Mouse (Mus musculus) activated CD4-positive, CD25-positive, alpha-beta regulatory T cell, adult 4 months (primary cell): Measurements from ENCODE around the gene Nop16. TPM values are rescaled to one million over a fixed set of nuclear protein-coding genes. Genes with fewer than 3 reads are reported as not detected.

ENCODE experiments used
- ATAC-seq: one replicate; pipeline ENCODE4 v1.8.0; 2017
- polyA plus RNA-seq, 2 experiments: library from polyadenylated mRNA; unstranded; fragments of 100-300 nt; shearing (Covaris generic); gene quantifications; one replicate each; pipeline ENCODE4 v1.2.1; 2017

Gene Nop16
- polyA plus RNA-seq, 2 experiments from 2014 or later: 64.0 to 66.2 TPM

DNA sequence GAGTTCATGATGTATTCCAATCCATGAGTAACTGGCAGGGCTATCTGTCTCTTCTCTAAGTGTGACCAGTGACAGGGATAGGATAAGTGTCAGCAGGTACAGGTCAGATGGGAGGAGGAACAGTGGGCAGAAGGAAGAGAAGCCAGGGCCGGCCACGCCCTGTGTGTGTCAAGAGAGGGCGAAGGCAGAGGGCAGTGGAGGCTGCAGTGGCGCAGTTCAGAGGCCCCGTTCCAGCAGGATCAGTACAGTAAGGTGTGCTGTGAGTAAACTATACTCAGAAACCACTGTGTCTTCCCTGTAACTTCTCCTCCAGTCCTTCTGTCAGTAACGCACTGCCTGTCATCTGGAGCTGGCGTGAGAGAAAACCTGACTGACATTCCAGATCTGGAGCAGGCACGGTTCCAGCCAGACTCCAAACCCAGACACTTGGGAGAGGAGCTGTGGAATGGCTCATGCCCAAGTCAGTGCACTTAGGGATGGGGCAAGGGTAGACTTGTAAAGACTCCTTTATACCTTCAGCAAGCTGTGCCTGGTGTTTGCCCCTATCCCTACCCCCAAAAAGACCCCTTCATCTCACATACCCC lies 6.3 kb upstream of the Nop16 start:
- ATAC-seq: no peak

DNA sequence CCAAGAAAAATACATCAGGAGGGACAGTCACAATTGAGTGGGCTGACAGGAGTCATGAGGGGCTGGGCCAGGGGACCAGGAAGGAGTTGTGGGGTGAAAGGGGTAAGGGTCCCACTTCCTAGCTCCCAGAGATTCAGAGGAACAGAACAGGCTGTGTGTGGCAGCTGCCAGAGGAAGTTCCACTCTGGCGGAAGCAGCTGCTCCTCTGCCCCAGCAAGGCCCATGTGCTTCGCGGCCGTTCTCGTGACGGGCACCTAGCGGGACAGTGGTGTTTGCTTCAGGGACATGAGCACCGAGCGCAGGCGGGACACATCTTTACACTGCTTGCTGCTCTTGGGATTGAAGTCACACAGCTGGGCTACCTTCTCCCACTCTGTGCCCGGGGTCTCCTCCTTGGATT lies 3.7 kb upstream of the Nop16 start:
- no peak for ATAC-seq

DNA sequence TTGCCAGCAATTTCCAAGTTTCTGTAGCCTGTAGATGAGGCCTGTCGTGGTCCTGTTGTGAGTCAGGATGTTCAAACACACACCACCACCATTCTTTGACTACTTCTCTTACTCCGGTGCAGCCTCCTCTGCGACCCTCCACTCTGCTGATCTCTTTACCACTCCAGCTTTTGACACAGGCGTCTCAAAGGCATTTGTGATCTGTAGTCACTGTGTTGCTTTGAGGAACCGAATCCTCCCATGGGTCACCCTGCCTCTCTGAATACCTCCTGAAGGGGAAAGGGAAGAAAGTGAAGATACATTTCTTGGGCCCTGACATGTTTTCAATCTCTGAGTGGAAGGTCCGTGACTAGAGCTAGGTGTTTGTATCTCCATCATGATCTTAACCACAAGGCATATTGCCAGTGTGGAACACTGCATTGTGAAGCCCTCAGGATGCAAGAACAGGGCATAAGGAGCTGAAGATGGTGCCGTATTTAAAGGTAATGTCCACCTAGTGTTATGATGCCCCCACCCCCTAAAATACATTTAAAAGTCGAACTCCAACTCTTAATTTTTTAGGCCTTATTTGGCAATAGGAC lies 2.0 kb upstream of the Nop16 start:
- ATAC-seq: no peak

DNA sequence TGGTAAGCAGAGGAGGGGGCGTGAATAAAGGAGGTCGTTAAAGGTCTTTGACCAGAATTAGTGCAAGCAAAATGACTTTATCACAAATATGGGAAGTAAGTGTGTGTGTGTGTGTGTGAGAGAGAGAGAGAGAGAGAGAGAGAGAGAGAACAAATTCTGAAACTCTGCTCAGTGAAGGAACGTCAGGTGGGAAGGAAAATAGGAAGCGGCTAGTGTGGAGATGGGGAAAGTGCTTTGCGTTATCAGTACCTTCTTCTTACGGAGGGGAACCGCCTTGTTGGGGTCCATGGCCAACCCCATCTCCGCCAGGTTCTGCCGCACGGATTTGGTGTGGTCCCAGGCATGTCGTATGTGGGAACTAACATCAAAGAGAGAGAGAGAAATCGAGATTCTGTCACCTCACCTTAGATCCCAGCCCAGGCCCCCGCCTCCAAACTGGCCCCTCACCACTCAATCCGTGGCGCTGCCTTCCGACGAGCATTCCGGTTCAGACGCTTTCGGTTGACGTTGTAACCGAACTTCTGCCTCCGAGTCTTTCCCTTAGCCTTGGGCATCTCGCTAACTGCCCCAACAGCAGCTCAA lies 385 bp downstream of the Nop16 start:
- ATAC-seq: peak; percentile 12

DNA sequence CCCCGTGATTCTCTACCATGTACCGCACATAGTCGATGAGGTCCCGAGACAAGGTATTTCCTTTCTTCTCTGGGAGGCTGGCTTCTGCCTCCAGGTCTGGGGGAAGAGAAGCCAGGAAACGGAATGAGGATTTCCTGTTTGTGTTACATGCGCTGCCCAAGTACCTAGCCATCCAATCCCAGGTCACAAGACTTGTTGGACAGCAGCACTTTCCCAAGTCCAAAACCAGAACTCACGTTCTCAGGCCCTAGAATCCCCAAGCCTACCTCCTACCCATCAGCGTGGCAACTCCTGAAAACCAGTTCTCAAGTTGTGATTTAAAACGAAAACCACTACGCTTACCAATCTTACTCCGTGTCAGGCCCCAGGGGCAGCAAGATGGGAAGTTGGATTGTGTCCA lies 4.1 kb downstream of the Nop16 start:
- no peak for ATAC-seq

DNA sequence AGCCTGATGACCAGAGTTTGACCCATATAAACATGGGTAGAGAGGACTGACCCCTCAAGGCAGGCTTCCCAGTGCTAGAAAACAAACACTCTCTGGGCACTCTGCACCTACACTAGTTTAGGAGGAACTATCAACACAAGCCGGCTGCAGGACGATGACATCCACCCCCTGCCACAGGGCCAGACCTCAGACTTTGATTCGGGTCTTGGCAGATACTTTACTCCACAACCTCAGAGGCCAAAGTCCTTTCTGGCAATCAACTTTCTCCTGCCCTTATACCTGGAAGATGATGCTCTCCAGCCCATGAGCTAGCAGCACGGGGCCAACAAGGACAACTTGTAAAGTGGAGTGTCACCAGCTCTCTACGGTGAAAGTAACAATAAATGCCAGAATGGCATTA lies 7.0 kb downstream of the Nop16 start:
- no peak for ATAC-seq

DNA sequence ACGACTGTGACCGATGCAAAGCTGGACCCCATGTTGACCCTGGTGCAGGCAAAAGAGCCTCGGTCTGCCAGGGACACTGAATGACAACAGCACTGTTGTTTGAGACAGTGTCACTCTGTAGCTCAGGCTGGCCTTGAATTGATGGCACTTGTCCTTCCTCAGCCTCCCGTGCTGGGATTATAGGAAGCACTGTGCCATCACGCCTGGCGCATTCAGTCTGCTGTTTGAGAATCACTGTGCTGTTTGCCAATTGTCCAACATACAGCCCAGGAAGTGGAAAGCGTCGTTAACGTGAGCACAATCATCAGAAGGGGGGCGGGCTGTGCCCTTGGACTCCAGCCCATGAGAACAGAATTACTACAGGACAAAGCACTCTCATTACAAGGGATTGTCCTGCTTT lies 7.8 kb downstream of the Nop16 start:
- no peak for ATAC-seq

DNA sequence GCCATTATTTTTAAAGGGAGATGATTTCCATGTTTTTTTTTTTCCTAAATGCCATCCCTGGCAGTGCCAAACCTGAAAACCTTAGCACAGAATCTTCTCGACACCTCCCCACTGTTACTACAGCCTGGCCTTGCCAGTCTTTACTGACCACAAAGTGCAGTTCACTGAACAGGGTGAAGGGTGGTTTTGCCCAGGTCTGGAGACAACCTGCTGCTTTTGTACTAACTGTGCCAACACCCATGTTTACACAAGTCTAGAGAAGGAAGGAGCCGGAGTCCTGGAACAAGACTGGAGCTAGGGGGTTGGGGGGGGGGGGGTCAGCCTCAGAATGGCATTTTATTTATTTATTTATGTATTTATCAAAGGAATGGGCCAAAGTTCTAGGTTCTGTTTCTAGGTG lies 8.5 kb downstream of the Nop16 start:
- ATAC-seq: no peak

DNA sequence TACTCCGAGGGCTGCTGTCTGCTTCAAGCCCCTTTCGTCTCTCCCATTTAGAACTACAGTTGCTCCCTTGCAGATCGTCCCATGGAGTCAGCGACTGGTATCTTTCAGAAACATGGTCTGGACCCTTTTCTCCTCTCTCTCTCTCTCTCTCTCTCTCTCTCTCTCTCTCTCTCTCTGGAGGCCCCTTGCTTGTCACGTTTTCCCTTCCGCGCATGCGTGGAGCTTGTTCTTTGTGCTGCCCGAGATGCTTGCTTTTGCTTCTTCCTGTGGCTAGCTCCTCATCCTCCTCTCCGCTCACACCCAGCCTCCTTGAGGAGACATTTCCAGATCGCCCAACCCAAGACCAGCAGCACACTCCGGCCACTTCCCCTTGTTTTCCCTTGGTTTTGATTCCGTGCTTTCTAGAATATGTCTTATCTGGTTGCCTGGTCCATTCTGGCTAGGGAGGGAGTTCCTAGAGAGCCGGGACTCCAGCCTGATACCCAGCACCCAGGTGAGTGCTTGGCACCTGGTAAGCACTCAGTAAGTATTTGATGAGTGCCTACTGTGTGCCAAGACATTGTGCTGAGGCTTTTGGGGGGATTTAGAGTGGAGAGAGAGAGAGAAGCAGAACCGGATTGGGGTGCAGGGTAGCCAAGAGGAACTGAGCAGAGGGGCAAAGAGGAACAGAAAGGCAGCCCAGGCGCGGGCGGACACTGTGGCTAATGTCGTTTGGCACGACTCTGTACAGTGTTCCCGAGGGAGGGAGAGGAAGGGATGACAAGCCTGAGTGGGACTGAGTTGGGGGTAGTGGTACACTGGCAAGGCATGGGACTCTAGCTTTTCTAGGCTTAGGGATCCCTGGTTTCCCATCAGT lies 12.0 kb downstream of the Nop16 start:
- ATAC-seq: no peak

DNA sequence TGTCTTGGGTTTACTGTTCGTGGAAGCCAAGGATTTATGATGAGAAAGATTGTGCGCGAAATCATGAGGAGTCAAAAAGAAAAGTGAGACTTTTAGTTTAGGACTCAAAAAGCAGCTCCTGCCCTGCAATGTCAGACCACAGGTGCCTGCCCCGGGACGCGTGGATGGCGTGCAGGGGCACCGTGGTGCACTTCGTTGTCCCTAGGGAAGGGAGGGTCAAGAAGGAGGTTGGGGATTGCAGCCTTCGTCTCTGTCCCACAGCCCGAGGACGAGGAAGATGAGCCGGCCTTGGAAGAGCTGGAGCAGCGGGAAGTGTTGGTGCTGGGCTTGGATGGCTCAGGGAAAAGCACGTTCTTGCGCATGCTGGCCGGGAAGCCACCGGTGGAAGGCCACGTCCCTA lies 14.4 kb downstream of the Nop16 start:
- no peak for ATAC-seq

DNA sequence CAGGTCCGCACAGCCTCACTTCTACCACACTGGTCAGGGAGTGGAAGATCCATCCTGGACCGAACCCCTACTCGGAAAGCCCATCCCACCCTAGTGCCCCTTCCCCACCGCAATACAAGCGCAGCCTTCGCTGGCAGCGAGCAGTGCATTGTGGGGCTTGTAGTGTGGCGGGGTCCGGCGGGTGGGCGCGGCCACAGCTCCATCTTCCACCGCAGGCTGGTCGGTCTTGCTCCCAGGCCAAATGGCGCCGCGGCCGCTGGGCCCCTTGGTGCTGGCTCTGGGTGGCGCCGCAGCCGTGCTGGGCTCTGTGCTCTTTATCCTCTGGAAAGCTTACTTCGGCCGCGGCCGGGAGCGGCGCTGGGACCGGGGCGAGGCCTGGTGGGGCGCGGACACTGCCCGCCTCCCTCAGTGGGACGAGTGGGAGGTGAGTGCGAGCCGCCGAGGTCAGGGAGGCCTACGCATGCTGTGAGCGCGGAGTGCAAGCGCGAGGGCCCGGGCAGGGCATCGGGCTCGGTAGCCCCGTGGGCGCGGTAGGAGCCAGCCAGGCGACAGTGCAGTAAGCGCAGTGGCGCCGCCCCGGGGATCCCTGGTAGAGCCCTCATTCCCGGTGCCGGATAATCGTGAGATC lies 14.9 kb downstream of the Nop16 start, which contains the start of gene Arl10:
TSS of gene Arl10 (plus strand) at position 162 of the 628 bp plus-strand sequence.
- peak; percentile 43 for ATAC-seq

DNA sequence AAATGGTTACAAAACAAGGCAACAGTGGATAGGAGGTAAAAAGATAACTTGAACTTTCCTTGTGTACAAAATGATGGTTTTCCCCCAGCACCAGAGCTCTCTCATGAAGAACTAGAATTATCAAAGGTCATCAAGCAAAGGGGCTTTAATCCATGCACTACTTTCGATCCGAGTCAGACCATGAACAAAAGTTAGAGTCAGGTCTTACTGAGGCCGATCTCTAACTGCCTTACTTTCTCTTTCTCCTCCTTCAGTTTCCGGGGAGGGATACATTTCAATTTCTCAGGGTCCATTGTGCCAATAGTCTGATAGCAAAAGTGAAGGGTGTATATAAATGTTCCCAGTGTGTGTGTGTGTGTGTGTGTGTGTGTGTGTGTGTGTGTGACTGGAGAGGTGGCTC lies 17.3 kb downstream of the Nop16 start:
- peak; percentile 18 for ATAC-seq

DNA sequence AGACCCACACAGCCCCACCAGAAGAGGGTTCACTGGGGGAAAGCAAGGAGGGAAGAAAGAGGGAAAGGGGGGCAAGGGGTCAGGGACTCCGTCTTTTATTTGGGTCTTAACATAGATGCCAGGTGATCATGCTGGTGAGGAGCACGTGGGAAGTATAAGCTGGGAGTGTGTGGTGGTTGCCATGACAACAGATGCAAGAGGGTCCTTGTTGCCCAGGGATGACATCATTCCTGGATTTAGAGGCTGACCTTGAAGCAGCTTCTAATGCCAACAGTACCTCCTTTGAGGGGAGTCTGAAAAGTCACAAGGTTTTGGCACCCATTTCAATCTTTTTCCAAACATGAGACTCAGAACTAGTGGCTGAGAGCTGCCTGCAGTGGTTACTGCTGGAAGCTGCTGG lies 18.3 kb downstream of the Nop16 start:
- ATAC-seq: no peak

DNA sequence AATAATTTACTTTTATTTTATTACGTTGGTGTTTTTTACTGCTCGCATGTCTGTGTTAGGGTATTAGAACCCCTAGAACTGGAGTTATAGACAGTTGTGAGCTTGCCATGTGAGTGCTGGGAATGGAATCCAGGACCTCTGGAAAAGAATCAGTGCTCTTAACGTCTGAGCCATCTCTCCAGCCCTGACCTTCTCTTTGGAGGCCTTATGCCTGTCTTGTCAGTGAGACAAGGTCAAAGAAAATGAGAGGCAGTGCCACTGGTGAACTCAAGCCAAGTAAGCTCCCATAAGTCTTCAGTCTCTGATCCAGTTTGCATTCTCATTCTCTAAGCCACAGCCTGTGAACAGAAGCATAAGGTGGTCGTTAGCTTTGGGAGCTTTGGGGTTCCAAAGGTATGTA lies 19.2 kb downstream of the Nop16 start:
- ATAC-seq: no peak

DNA sequence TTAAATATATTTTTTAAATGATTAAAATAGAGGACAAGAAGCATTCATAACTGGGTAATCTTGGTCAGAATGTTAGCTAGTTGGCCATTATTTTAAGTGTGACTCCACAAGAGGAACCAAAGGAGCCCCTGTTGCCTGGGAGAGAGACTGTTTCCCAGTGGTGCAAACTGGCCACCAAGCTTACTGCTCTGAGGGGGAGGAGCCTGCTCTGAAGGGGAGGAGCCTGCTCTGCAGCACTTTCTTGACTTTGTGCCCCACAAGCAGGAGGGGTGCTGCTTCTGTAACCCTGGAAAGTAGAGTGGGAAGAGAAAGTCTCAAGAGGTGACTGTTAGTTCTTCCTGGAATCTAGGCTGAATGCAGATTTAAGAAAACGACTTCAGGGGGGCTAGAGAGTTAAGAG lies 20.6 kb downstream of the Nop16 start:
- ATAC-seq: no peak

DNA sequence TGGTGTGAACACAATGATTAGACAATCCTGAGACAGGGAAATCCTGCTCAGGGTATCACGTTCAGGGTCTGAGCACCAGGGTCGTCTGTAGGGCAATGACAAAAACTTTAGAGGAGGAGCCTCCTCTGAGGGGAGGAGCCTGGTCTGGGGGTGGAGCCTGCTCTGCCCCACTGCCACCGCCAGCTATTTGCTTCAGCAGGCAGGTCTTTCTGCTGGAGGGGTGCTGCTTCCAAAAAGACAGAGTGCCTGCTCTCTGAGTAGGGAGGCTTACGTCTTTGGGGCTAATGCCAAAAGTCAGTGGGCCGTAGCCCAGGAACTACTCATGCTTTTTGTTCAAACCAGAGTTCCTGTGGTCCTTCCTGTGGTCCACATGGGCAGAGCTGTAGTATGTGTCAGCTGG lies 21.5 kb downstream of the Nop16 start:
- ATAC-seq: no peak

DNA sequence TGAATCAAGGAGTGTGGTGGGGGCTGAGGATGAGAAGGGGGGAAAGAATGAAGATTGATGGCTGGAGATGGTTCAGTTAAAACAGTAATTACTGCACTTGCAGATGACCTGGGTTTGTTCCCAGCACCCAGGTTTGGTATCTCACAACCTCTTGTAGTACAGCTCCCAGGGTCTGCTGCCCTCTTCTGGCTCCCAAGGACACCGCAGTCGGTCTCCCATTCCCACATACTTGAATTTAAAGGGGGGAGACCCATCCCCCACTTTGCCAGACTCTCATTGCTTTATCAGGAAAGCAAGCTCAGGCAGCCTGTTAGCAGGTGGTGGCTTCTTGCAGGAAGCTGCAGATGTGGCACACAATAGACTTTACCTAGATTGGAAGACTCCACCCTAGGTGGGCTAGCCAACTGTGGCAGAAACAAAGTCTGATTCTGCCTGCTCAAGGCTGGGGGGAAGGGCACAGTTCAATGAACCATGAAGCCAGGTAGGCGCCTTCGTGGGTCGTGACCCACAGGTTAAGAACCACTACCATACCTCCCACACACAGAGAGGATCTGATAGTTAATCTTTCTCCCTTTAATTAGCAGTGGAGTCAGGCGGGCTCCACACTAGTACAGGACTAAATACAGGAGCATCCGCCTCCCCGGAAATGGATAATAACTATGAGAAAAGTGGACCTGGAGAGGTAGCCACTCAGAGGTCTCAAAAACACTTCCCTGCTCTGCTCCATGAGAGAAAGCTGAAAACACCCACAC lies 24.1 kb downstream of the Nop16 start:
- no peak for ATAC-seq

DNA sequence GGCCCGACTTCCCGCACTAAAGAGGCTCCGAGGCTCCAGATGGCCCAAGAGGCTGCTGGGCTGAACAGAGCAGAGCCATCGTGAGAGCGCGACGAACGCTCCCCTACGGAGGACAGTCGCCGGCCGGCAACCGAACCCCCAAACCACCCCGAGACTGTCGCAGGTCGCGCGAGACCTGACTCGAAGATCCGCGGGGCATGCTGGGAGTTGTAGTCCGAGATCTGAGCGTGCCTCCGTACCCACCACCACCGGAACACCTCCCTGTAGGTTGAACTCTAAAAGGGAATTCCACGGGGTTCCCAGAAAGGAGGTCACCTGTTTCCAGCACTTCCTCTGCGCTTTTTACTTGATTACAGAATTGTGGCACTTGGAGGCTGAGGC lies 24.7 kb downstream of the Nop16 start, which contains the start of gene 4833439L19Rik:
TSS of gene 4833439L19Rik (minus strand) at position 235 of the 381 bp plus-strand sequence.
- peak; percentile 98 for ATAC-seq

DNA sequence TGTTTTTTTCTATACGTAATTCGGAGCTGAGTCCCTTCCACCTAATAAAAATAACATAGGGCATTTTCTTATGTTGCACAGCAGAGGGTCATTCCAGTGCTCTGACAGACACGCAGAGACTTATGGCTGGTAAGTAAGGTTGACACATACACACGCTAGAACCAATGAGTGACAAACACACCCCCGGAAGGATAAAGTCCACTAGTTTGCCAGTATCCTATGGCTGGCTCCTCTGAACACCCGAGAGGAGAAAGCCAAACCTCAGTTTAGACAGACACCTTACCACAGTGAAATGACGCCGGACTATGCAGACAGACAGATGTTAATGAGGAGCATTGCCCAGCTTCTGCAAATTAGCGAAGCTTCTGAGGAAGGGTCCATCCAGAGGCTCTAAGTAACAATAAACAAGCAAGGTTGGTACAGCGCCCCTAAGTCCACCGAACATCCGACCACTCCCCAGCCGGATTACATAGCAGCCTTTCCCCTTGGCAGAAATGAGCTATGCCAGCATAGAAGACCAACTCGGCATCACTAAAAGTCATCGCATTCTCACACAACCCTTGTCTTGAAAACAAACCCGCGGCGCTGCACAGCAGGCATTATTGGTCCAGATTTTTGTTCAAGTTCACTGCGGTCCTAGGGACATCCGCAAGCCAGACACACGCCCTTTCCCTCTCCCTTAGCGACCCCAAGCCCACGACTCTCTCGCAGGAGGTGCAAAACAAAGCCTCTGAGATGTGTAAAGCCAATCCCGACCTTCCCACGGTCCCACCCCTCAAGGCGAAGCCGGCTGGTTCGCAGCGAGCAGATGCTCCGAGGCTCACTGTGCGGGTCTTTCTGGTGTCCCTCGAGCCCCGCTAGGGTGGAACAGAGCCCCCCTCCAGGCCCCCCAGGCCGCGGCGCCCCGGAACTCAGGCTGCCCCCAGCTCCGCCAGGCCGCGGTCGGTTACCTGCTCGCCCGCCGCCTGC lies 25.4 kb downstream of the Nop16 start:
- no peak for ATAC-seq

DNA sequence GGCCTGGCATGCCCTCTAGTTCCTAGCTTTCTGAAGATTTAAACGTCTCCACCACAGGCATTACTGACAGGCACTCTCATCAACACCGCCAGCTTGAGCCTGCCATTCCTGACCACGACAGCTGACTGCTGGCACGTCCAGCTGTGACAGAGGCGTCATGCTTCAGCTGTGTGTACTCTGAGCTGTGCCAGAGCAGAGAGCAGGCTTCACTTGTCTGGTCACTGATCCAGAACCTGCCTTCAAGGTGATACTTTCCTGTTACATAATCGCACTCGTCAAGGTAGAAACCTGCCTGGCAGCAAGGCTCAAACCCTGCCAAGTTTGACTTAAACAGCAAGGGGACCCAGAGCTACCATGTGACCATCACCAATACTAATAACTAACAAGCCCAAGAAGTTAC lies 27.3 kb downstream of the Nop16 start:
- ATAC-seq: no peak

DNA sequence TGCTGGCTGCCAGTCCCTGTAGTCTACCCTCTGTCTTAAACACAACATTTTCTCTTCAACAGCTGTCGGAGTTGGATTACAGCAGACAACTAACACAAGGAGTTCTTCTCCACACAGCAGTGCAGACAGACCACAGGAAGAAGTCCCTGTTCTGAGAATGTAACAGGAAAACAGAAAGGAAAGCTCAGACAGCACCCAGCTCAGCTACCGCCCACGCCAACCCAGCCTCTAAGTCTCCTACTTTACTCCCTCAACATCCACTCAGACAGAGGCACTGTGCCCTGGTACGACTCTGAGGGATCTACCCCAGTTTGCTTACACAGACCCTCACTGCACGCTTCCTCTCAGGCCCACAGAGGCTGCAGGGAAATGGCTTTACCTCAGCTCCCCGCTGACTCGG lies 29.3 kb downstream of the Nop16 start:
- no peak for ATAC-seq
